Mouse (Mus musculus) erythroblast, embryonic 14.5 days (primary cell): Measurements from ENCODE around the gene Mtnr1a.

ENCODE experiments used
- GATA1 ChIP-seq: IDR thresholded peaks from 2 replicates; pipeline ENCODE4 v1.6.1; 2012; ENCODE audit warnings: low read length, inconsistent platforms, mixed read lengths
- TAL1 ChIP-seq: IDR thresholded peaks from 3 replicates; pipeline ENCODE4 v1.6.1; 2012; ENCODE audit warnings: low read length, inconsistent platforms, mixed read lengths

DNA sequence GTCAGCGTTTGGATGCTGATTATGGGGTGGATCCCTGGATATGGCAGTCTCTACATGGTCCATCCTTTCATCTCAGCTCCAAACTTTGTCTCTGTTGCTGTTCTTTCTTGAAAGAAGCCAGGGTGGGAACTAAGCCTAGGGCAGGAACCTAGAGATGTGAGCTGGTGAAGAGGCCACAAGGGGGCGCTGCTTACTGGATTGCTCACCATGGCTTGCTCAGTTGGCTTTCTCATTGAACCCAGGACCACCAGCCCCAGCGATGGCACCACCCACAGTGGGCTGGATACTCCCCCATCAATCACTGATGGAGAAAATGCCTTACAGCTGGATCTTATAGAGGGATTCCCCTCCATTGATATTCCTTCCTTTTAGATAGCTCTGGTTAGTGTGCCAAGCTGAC lies 12.1 kb upstream of the Mtnr1a start:
- TF ChIP-seq TAL1: no peak
- no peak for TF ChIP-seq GATA1
